Mouse (Mus musculus): ENCODE data around the gene Brdt. TPM values are rescaled to one million over a fixed set of nuclear protein-coding genes. Genes with fewer than 3 reads are reported as not detected.
"Not testable (repeated sequence)": the region's sequence is repeated elsewhere in the genome, so short reads cannot be mapped to it uniquely, and the experiment has no call there.

The Brdt gene
- polyA plus RNA-seq, 1 experiment from 2014 or later = 0.64 TPM

GRCm38 (mm10) chr5:107386448-107386847 is 55.5 kb downstream of the Brdt start:
- H3K4me3 ChIP-seq; H3K9me3 ChIP-seq; H3K27ac ChIP-seq (replicated peaks); H3K27me3 ChIP-seq (replicated peaks); ATAC-seq (ENCODE audit: extremely low read depth, insufficient number of reproducible peaks, low FRiP score, low TSS enrichment); H3K4me2 ChIP-seq; H3K4me1 ChIP-seq; H3K9ac ChIP-seq: not testable (repeated sequence)
- H3K36me3 ChIP-seq = peaks cover 14% of the 10 kb centered on the region

GRCm38 (mm10) chr5:107387788-107388187 is 56.8 kb downstream of the Brdt start:
- ATAC-seq (ENCODE audit: extremely low read depth, insufficient number of reproducible peaks, low FRiP score, low TSS enrichment) = no peak
- Histone ChIP-seq H3K9me3 (0 out of 2 replicates have a peak, but pooled peaks cover 2% of the 10 kb centered on the region), H3K27me3 (replicated peaks) (no peaks in the 10 kb centered on the region), H3K36me3 (peaks cover 10% of the 10 kb centered on the region), H3K4me3 (no peak overlapping the region), H3K9ac (no peak overlapping the region), H3K27ac (replicated peaks) (no peak overlapping the region), H3K4me2 (no peak overlapping the region), H3K4me1 (no peaks in the 10 kb centered on the region)
- 69% methylated on average over 1 of the region's 1 CpGs for WGBS

- WGBS = 90% methylated on average over 2 of the region's 2 CpGs
- no peak for ATAC-seq (ENCODE audit: extremely low read depth, insufficient number of reproducible peaks, low FRiP score, low TSS enrichment)
- H3K27me3 ChIP-seq (replicated peaks) = no peaks in the 10 kb centered on the region
- no peaks in the 10 kb centered on the region for H3K4me1 ChIP-seq
- no peak overlapping the region for H3K4me3 ChIP-seq
- no peak overlapping the region for H3K4me2 ChIP-seq
- H3K9me3 ChIP-seq = no peaks in the 10 kb centered on the region
- H3K9ac ChIP-seq = no peak overlapping the region
- H3K36me3 ChIP-seq = no peaks in the 10 kb centered on the region
- no peak overlapping the region for H3K27ac ChIP-seq (replicated peaks)
Observed at GRCm38 (mm10) chr5:107389373-107389772, 58.4 kb downstream of the Brdt start.

- 57% methylated on average over 2 of the region's 2 CpGs for WGBS
- Histone ChIP-seq H3K9me3 (no peaks in the 10 kb centered on the region), H3K36me3 (no peaks in the 10 kb centered on the region), H3K27me3 (replicated peaks) (no peaks in the 10 kb centered on the region), H3K4me1 (no peaks in the 10 kb centered on the region), H3K9ac (no peak overlapping the region), H3K4me3 (no peak overlapping the region), H3K27ac (replicated peaks) (no peak overlapping the region), H3K4me2 (no peak overlapping the region)
- no peak for ATAC-seq (ENCODE audit: extremely low read depth, insufficient number of reproducible peaks, low FRiP score, low TSS enrichment)
Observed at GRCm38 (mm10) chr5:107394437-107394836, 63.5 kb downstream of the Brdt start.

- H3K9ac ChIP-seq = peak within 1 kb of the TSS; percentile 70
- peaks cover 12% of the 10 kb centered on the region for H3K4me1 ChIP-seq
- ATAC-seq (ENCODE audit: extremely low read depth, insufficient number of reproducible peaks, low FRiP score, low TSS enrichment) = no peak
- H3K27ac ChIP-seq (replicated peaks) = no peak within 1 kb of the TSS
- H3K27me3 ChIP-seq (replicated peaks) = peaks cover 47% of the 10 kb centered on the region
- peak within 1 kb of the TSS; percentile 67 for H3K4me3 ChIP-seq
- 22% methylated on average over 5 of the region's 5 CpGs for WGBS
- no peaks in the 10 kb centered on the region for H3K9me3 ChIP-seq
- H3K36me3 ChIP-seq = no peaks in the 10 kb centered on the region
- peak within 1 kb of the TSS; percentile 98 for H3K4me2 ChIP-seq
Observed at GRCm38 (mm10) chr5:107402436-107402835, 71.5 kb downstream of the Brdt start, which contains the start of gene Ephx4. Gene Ephx4, plus strand, starts transcription at chr5:107402736.

GRCm38 (mm10) chr5:107403011-107403946 is 72.3 kb downstream of the Brdt start:
- under 1% methylated on average over 66 of the region's 80 CpGs for WGBS
- ATAC-seq (ENCODE audit: extremely low read depth, insufficient number of reproducible peaks, low FRiP score, low TSS enrichment) = peak; percentile 37
- H3K27me3 ChIP-seq (replicated peaks) = peaks cover 47% of the 10 kb centered on the region
- peak overlapping the region; percentile 70 for H3K9ac ChIP-seq
- no peak overlapping the region for H3K27ac ChIP-seq (replicated peaks)
- H3K4me3 ChIP-seq = peak overlapping the region; percentile 67
- peaks cover 12% of the 10 kb centered on the region for H3K4me1 ChIP-seq
- peak overlapping the region; percentile 98 for H3K4me2 ChIP-seq
- H3K9me3 ChIP-seq = no peaks in the 10 kb centered on the region
- no peaks in the 10 kb centered on the region for H3K36me3 ChIP-seq

- no peaks in the 10 kb centered on the region for H3K36me3 ChIP-seq
- H3K4me1 ChIP-seq = peaks cover 12% of the 10 kb centered on the region
- no peaks in the 10 kb centered on the region for H3K9me3 ChIP-seq
- 29% methylated on average over 12 of the region's 12 CpGs for WGBS
- H3K9ac ChIP-seq = peak overlapping the region; percentile 70
- H3K4me3 ChIP-seq = peak overlapping the region; percentile 67
- H3K27me3 ChIP-seq (replicated peaks) = peaks cover 47% of the 10 kb centered on the region
- H3K4me2 ChIP-seq = peak overlapping the region; percentile 98
- H3K27ac ChIP-seq (replicated peaks) = no peak overlapping the region
- ATAC-seq (ENCODE audit: extremely low read depth, insufficient number of reproducible peaks, low FRiP score, low TSS enrichment) = no peak
Observed at GRCm38 (mm10) chr5:107403947-107404684, 73.2 kb downstream of the Brdt start.

- peaks cover 47% of the 10 kb centered on the region for H3K27me3 ChIP-seq (replicated peaks)
- no peak overlapping the region for H3K27ac ChIP-seq (replicated peaks)
- peaks cover 12% of the 10 kb centered on the region for H3K4me1 ChIP-seq
- H3K36me3 ChIP-seq = no peaks in the 10 kb centered on the region
- no peak overlapping the region for H3K4me3 ChIP-seq
- no peaks in the 10 kb centered on the region for H3K9me3 ChIP-seq
- no peak overlapping the region for H3K4me2 ChIP-seq
- no peak for ATAC-seq (ENCODE audit: extremely low read depth, insufficient number of reproducible peaks, low FRiP score, low TSS enrichment)
- WGBS = 62% methylated on average over 4 of the region's 4 CpGs
- H3K9ac ChIP-seq = no peak overlapping the region
Observed at GRCm38 (mm10) chr5:107405361-107405760, 74.4 kb downstream of the Brdt start.

- H3K27me3 ChIP-seq (replicated peaks) = peaks cover 8% of the 10 kb centered on the region
- ATAC-seq (ENCODE audit: extremely low read depth, insufficient number of reproducible peaks, low FRiP score, low TSS enrichment) = no peak
- WGBS = 80% methylated on average over 1 of the region's 1 CpGs
- H3K36me3 ChIP-seq = no peaks in the 10 kb centered on the region
- H3K4me2 ChIP-seq = no peak overlapping the region
- H3K4me3 ChIP-seq = no peak overlapping the region
- no peaks in the 10 kb centered on the region for H3K9me3 ChIP-seq
- H3K9ac ChIP-seq = no peak overlapping the region
- no peak overlapping the region for H3K27ac ChIP-seq (replicated peaks)
- H3K4me1 ChIP-seq = no peaks in the 10 kb centered on the region
Observed at GRCm38 (mm10) chr5:107410305-107410704, 79.3 kb downstream of the Brdt start.

GRCm38 (mm10) chr5:107411326-107411725 is 80.4 kb downstream of the Brdt start:
- Histone ChIP-seq H3K9me3 (no peaks in the 10 kb centered on the region), H3K27ac (replicated peaks) (no peak overlapping the region), H3K4me3 (no peak overlapping the region), H3K36me3 (no peaks in the 10 kb centered on the region), H3K4me2 (no peak overlapping the region), H3K4me1 (no peaks in the 10 kb centered on the region), H3K9ac (no peak overlapping the region), H3K27me3 (replicated peaks) (0 out of 2 replicates have a peak, but pooled peaks cover 4% of the 10 kb centered on the region)
- ATAC-seq (ENCODE audit: extremely low read depth, insufficient number of reproducible peaks, low FRiP score, low TSS enrichment) = no peak
- WGBS = 56% methylated on average over 4 of the region's 4 CpGs

- no peaks in the 10 kb centered on the region for H3K36me3 ChIP-seq
- H3K27me3 ChIP-seq (replicated peaks) = no peaks in the 10 kb centered on the region
- H3K4me2 ChIP-seq = no peak overlapping the region
- no peak overlapping the region for H3K4me3 ChIP-seq
- no peaks in the 10 kb centered on the region for H3K4me1 ChIP-seq
- H3K9ac ChIP-seq = no peak overlapping the region
- no peak overlapping the region for H3K27ac ChIP-seq (replicated peaks)
- ATAC-seq (ENCODE audit: extremely low read depth, insufficient number of reproducible peaks, low FRiP score, low TSS enrichment) = no peak
- no peaks in the 10 kb centered on the region for H3K9me3 ChIP-seq
- 73% methylated on average over 2 of the region's 2 CpGs for WGBS
Observed at GRCm38 (mm10) chr5:107412285-107412684, 81.3 kb downstream of the Brdt start.

Measured in heart, embryonic 13.5 days (tissue).